Mouse (Mus musculus): ENCODE results near the gene Adgra1. TPM values are rescaled to one million over a fixed set of nuclear protein-coding genes. Genes with fewer than 3 reads are reported as not detected.
A peak's percentile ranks its signal among the peaks of the same experiment; 100 is the strongest.

Adgra1 gene
- polyA plus RNA-seq, 1 experiment from 2014 or later: not detected

DNA sequence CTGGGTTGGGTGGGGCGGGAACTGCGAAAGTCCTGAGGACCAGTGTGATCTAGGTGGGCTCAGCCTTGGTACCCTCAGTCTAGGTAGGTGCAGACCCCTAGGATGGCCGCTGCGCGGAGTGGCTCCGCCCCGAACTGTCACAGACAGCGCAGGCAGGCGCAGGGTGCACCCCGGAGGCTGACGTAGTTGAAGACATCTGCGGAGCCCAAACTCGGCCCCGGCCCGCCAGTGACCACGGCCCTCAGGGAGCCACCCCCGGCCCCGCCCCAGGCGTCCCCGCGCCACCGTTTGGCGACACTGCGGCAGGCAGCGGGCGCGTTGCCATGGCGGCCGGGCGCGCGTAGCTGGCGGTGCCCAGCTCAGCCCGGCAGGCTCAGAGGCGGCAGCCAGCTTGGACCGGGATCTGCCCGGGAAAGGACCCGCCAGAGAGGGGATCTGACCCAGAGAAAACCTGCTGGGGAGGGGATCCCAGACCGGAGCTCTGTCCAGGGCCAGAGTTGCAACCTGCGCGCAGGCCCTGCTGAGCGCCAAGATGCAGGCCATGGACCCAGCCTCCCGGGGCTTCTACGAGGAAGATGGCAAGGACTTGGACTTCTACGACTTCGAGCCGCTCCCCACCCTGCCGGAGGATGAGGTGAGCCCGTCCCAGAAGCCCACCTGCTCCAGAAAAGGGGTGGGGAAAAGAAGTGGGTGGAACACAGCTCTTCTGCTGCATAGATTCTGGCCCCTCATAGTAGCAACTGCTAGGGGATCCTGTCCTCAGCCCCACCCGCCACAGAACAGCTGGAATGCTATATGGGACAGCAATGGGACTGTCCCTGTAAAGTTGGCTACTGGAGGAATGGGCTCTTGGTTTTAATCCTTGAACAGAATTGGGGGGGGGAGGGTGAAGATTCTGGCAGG lies 60.9 kb downstream of the Adgra1 start, which contains the start of gene Kndc1:
Gene Kndc1 (plus strand): TSS at position 42 of the 903 bp plus-strand sequence.
- H3K9me3 ChIP-seq (replicated peaks; ENCODE audit: control insufficient read depth, low read length): no peaks in the 10 kb centered on the region
- peak within 1 kb of the TSS; percentile 76 for H3K4me2 ChIP-seq
- H3K4me3 ChIP-seq (ENCODE audit: low read depth, low read length): peak within 1 kb of the TSS; percentile 48
- H3K27ac ChIP-seq (ENCODE audit: low read depth, low read length): no peak within 1 kb of the TSS
- H3K9ac ChIP-seq (ENCODE audit: low read depth, low read length): no peak within 1 kb of the TSS
- no peaks in the 10 kb centered on the region for H3K4me1 ChIP-seq (ENCODE audit: control insufficient read depth, insufficient read depth, low read length)
- under 1% methylated on average over 50 of the region's 50 CpGs for WGBS (ENCODE audit: insufficient replicate concordance)
- ATAC-seq (replicated peaks; ENCODE audit: insufficient number of reproducible peaks, low FRiP score, low TSS enrichment): peak; percentile 31; the same call in 1 of the 2 replicates
- H3K27me3 ChIP-seq (ENCODE audit: control insufficient read depth, insufficient read depth, low read length): peaks cover 59% of the 10 kb centered on the region
- H3K36me3 ChIP-seq (ENCODE audit: control insufficient read depth, insufficient read depth, low read length): no peaks in the 10 kb centered on the region

GRCm38 (mm10) chr7:139896271-139896670 lies 62.3 kb downstream of the Adgra1 start:
- Histone ChIP-seq H3K9me3 (replicated peaks; ENCODE audit: control insufficient read depth, low read length) (no peaks in the 10 kb centered on the region), H3K27me3 (ENCODE audit: control insufficient read depth, insufficient read depth, low read length) (peaks cover 59% of the 10 kb centered on the region), H3K4me1 (ENCODE audit: control insufficient read depth, insufficient read depth, low read length) (no peaks in the 10 kb centered on the region), H3K9ac (ENCODE audit: low read depth, low read length) (no peak overlapping the region), H3K36me3 (ENCODE audit: control insufficient read depth, insufficient read depth, low read length) (no peaks in the 10 kb centered on the region), H3K4me2 (no peak overlapping the region), H3K4me3 (ENCODE audit: low read depth, low read length) (no peak overlapping the region), H3K27ac (ENCODE audit: low read depth, low read length) (no peak overlapping the region)
- ATAC-seq (replicated peaks; ENCODE audit: insufficient number of reproducible peaks, low FRiP score, low TSS enrichment): no peak
- WGBS (ENCODE audit: insufficient replicate concordance): 80% methylated on average over 7 of the region's 7 CpGs

DNA sequence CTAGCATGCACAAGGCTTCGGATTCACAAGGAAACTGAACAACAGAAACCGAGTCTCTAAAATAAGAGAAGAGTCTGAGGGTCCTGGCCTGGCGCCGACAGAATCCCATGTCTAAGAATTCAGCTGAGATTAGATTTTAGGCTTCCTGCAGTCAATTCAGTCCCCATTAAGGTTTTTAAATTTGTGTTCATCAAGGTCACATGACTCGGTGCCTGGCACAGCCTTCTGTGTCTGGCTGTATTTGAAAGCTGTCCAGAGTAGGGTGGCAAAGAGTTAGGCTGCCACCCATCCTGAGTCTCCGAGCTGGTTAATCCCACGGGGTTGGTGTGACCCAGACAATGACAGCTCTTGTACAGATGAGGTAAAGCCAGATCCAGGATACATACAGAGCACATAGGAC lies 62.8 kb downstream of the Adgra1 start:
- no peaks in the 10 kb centered on the region for H3K36me3 ChIP-seq (ENCODE audit: control insufficient read depth, insufficient read depth, low read length)
- H3K9ac ChIP-seq (ENCODE audit: low read depth, low read length): no peak overlapping the region
- no peak overlapping the region for H3K27ac ChIP-seq (ENCODE audit: low read depth, low read length)
- WGBS (ENCODE audit: insufficient replicate concordance): 76% methylated on average over 7 of the region's 7 CpGs
- no peaks in the 10 kb centered on the region for H3K4me1 ChIP-seq (ENCODE audit: control insufficient read depth, insufficient read depth, low read length)
- H3K27me3 ChIP-seq (ENCODE audit: control insufficient read depth, insufficient read depth, low read length): peaks cover 59% of the 10 kb centered on the region
- no peak overlapping the region for H3K4me3 ChIP-seq (ENCODE audit: low read depth, low read length)
- no peak overlapping the region for H3K4me2 ChIP-seq
- H3K9me3 ChIP-seq (replicated peaks; ENCODE audit: control insufficient read depth, low read length): no peaks in the 10 kb centered on the region
- ATAC-seq (replicated peaks; ENCODE audit: insufficient number of reproducible peaks, low FRiP score, low TSS enrichment): no peak

GRCm38 (mm10) chr7:139898606-139899005 lies 64.6 kb downstream of the Adgra1 start:
- Histone ChIP-seq H3K9me3 (replicated peaks; ENCODE audit: control insufficient read depth, low read length) (no peaks in the 10 kb centered on the region), H3K4me3 (ENCODE audit: low read depth, low read length) (no peak overlapping the region), H3K36me3 (ENCODE audit: control insufficient read depth, insufficient read depth, low read length) (no peaks in the 10 kb centered on the region), H3K9ac (ENCODE audit: low read depth, low read length) (no peak overlapping the region), H3K4me2 (no peak overlapping the region), H3K27ac (ENCODE audit: low read depth, low read length) (no peak overlapping the region), H3K4me1 (ENCODE audit: control insufficient read depth, insufficient read depth, low read length) (no peaks in the 10 kb centered on the region), H3K27me3 (ENCODE audit: control insufficient read depth, insufficient read depth, low read length) (peaks cover 50% of the 10 kb centered on the region)
- 74% methylated on average over 2 of the region's 2 CpGs for WGBS (ENCODE audit: insufficient replicate concordance)
- no peak for ATAC-seq (replicated peaks; ENCODE audit: insufficient number of reproducible peaks, low FRiP score, low TSS enrichment)

GRCm38 (mm10) chr7:139899505-139899904 lies 65.5 kb downstream of the Adgra1 start:
- H3K9me3 ChIP-seq (replicated peaks; ENCODE audit: control insufficient read depth, low read length): no peaks in the 10 kb centered on the region
- 67% methylated on average over 7 of the region's 7 CpGs for WGBS (ENCODE audit: insufficient replicate concordance)
- no peak overlapping the region for H3K9ac ChIP-seq (ENCODE audit: low read depth, low read length)
- H3K27ac ChIP-seq (ENCODE audit: low read depth, low read length): no peak overlapping the region
- H3K4me1 ChIP-seq (ENCODE audit: control insufficient read depth, insufficient read depth, low read length): no peaks in the 10 kb centered on the region
- no peak overlapping the region for H3K4me2 ChIP-seq
- H3K4me3 ChIP-seq (ENCODE audit: low read depth, low read length): no peak overlapping the region
- peaks cover 41% of the 10 kb centered on the region for H3K27me3 ChIP-seq (ENCODE audit: control insufficient read depth, insufficient read depth, low read length)
- no peak for ATAC-seq (replicated peaks; ENCODE audit: insufficient number of reproducible peaks, low FRiP score, low TSS enrichment)
- H3K36me3 ChIP-seq (ENCODE audit: control insufficient read depth, insufficient read depth, low read length): no peaks in the 10 kb centered on the region

DNA sequence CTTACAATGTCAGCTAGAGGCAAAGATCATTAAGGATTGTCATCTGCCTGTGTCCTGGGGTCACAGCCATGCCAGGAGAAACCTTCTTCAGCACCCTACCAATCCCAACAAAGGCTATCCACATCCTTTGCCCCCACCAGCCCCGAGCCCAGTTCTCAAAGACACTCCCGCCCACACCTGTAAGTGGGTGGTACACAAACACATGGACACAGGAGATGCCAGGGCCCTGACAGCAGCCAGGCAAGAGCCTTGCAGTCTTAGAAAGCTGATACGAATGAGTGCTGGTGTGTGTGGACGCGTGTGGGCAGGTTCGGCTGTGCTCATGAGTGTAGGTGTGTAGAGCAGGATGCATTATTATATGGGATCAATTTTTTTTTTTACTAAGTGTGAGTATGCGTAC lies 66.5 kb downstream of the Adgra1 start:
- no peak for ATAC-seq (replicated peaks; ENCODE audit: insufficient number of reproducible peaks, low FRiP score, low TSS enrichment)
- Histone ChIP-seq H3K27ac (ENCODE audit: low read depth, low read length) (no peak overlapping the region), H3K4me3 (ENCODE audit: low read depth, low read length) (no peak overlapping the region), H3K4me2 (no peak overlapping the region), H3K27me3 (ENCODE audit: control insufficient read depth, insufficient read depth, low read length) (peaks cover 35% of the 10 kb centered on the region), H3K9me3 (replicated peaks; ENCODE audit: control insufficient read depth, low read length) (no peaks in the 10 kb centered on the region), H3K4me1 (ENCODE audit: control insufficient read depth, insufficient read depth, low read length) (no peaks in the 10 kb centered on the region; the same call in 1 of the 2 replicates), H3K9ac (ENCODE audit: low read depth, low read length) (no peak overlapping the region), H3K36me3 (ENCODE audit: control insufficient read depth, insufficient read depth, low read length) (no peaks in the 10 kb centered on the region)
- 82% methylated on average over 7 of the region's 7 CpGs for WGBS (ENCODE audit: insufficient replicate concordance)

- no peak for ATAC-seq (replicated peaks; ENCODE audit: insufficient number of reproducible peaks, low FRiP score, low TSS enrichment)
- Histone ChIP-seq H3K27ac (ENCODE audit: low read depth, low read length) (no peak overlapping the region), H3K36me3 (ENCODE audit: control insufficient read depth, insufficient read depth, low read length) (no peaks in the 10 kb centered on the region), H3K9ac (ENCODE audit: low read depth, low read length) (no peak overlapping the region), H3K4me3 (ENCODE audit: low read depth, low read length) (no peak overlapping the region), H3K4me1 (ENCODE audit: control insufficient read depth, insufficient read depth, low read length) (peaks cover under 1% of the 10 kb centered on the region; the same call in 1 of the 2 replicates), H3K9me3 (replicated peaks; ENCODE audit: control insufficient read depth, low read length) (no peaks in the 10 kb centered on the region), H3K27me3 (ENCODE audit: control insufficient read depth, insufficient read depth, low read length) (peaks cover 31% of the 10 kb centered on the region), H3K4me2 (no peak overlapping the region)
- WGBS (ENCODE audit: insufficient replicate concordance): 74% methylated on average over 6 of the region's 6 CpGs
Observed at GRCm38 (mm10) chr7:139900896-139901295, 66.9 kb downstream of the Adgra1 start.

- Histone ChIP-seq H3K27me3 (ENCODE audit: control insufficient read depth, insufficient read depth, low read length) (peaks cover 23% of the 10 kb centered on the region), H3K27ac (ENCODE audit: low read depth, low read length) (no peak overlapping the region), H3K4me1 (ENCODE audit: control insufficient read depth, insufficient read depth, low read length) (peaks cover 3% of the 10 kb centered on the region; the same call in 1 of the 2 replicates), H3K4me3 (ENCODE audit: low read depth, low read length) (no peak overlapping the region), H3K36me3 (ENCODE audit: control insufficient read depth, insufficient read depth, low read length) (no peaks in the 10 kb centered on the region), H3K9ac (ENCODE audit: low read depth, low read length) (no peak overlapping the region), H3K4me2 (no peak overlapping the region), H3K9me3 (replicated peaks; ENCODE audit: control insufficient read depth, low read length) (no peaks in the 10 kb centered on the region)
- WGBS (ENCODE audit: insufficient replicate concordance): 36% methylated on average over 1 of the region's 1 CpGs
- no peak for ATAC-seq (replicated peaks; ENCODE audit: insufficient number of reproducible peaks, low FRiP score, low TSS enrichment)
Observed at GRCm38 (mm10) chr7:139901981-139902380, 68.0 kb downstream of the Adgra1 start.

Data from heart, embryonic 11.5 days (tissue).